Mouse (Mus musculus): ENCODE data around the gene Ooep. TPM values are rescaled to one million over a fixed set of nuclear protein-coding genes. Genes with fewer than 3 reads are reported as not detected.
A peak's percentile ranks its signal among the peaks of the same experiment; 100 is the strongest.
"Not testable (repeated sequence)": the region's sequence is repeated elsewhere in the genome, so short reads cannot be mapped to it uniquely, and the experiment has no call there.

The Ooep gene
- total RNA-seq, 2 experiments from 2014 or later = not detected

DNA sequence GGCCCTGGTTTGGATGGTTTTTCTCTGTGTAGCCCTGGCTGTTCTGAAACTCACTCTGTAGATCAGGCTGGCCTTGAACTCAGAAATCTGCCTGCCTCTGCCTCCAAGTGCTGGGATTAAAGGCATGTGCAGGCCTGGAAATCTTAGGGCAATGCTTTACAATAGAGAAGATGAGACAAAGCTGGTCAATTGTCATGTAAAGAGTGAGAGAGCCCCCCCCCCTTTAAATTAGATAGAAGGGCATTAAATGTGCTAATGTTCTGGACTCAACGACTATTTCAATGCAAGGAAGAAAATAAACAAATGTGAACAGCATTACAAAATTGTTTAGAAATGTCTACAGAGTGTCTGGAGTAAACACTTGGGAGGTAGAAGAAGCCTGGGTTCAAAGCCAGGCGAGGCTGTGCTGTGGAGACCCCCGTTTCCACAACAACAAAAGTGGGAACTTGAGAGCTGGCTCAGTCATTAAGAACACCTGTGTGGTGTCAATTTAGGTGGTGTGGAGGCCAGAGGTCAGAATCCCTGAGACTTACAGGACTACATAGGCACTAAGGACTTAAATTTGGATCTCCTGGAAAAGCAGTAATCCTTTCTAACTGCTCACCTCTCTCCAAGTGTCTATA is 9.7 kb downstream of the Ooep start:
- ATAC-seq (replicated peaks; ENCODE audit: low FRiP score, poor library complexity, severe bottlenecking) = no peak

DNA sequence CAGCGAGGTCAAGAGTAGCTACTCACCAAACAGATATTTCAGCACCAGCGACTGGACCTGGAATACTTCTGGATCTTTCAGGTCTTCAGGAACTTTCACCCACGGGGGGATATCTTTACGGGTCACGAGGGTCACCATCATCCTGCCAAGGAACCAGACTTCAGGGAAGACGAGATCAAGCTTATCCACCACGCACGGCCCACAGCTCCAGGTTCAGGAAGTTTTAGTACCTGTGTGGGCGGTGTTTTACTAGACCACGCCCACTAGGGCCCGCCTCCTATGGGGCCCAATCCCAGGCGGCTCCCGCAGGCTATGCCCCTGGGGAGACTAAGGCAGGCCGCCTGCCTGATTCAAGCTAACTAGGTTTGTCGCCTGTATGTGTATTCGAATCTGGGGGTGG is 10.6 kb downstream of the Ooep start, which contains the start of gene Dppa5a:
Dppa5a (minus strand) TSS at position 219 of the 400 bp plus-strand sequence.
- not testable (repeated sequence) for ATAC-seq (replicated peaks; ENCODE audit: low FRiP score, poor library complexity, severe bottlenecking)

DNA sequence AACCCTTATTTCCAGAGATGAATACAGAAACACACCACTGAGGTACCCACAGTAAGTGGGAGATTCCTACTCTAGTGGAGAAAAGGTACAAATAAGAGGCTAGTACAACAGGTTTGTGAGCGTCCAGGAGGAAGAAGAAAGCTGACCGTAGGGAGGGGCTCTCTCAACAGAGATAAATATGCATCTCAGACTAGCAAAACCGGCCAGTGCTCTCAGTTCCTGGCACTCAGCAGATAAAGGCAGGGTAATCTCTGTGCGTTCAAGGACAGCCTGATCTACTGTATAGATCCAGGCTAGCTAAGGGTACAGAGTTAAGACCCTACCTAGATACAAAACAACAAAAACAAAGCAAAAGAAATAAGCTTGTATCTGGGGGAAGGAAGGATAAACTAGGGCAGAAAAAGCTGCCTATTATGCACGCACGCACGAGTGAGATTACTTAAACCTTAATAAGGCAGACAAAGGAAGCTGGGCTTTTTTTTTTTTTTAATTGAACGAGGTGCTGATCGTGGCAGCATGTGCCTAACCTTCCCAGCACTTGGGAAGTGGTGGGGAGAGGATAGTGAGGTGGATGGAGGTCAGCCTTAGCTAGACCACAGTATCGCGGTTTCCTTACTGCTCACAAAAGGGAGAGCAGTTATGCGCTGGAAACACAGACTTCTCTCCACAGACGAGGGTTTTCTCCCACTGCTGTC is 12.5 kb downstream of the Ooep start:
- ATAC-seq (replicated peaks; ENCODE audit: low FRiP score, poor library complexity, severe bottlenecking) = no peak

DNA sequence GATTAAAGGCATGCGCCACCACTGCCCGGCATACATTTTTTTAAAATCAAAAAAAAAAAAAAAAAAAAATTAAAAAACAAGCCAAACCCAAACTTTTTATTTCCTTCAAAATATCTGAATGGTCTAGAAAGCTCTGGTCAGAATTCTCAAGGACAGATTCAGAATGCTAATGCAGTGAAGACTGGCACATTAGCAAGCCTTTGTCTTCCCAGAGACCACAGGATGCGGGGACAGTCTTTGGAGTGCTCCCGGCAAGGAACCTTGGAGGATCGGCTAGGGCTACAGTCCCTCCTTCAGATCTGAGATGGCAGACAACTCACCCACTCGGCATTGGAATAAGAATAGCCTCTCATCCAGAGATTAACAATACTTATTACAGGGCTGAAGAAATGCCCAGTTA is 13.8 kb downstream of the Ooep start:
- no peak for ATAC-seq (replicated peaks; ENCODE audit: low FRiP score, poor library complexity, severe bottlenecking)

DNA sequence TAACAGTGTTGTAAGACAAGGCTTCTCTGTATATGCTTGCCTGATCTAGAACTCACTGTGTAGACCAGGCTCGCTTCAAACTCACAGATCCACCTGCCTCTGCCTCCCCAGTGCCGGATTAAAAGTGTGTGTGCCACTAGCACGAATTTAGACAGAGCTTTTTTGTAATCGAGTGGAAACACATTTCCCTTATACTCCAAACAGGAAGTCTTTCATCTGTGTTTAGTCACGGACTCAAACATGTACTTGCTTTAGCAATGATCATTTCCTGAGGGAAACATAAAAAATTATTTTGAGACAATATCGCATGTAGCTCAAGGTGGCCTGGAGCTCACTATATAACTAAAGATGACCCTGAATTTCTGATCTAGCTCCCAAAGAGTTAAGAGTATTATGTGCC is 15.2 kb downstream of the Ooep start:
- ATAC-seq (replicated peaks; ENCODE audit: low FRiP score, poor library complexity, severe bottlenecking) = no peak

DNA sequence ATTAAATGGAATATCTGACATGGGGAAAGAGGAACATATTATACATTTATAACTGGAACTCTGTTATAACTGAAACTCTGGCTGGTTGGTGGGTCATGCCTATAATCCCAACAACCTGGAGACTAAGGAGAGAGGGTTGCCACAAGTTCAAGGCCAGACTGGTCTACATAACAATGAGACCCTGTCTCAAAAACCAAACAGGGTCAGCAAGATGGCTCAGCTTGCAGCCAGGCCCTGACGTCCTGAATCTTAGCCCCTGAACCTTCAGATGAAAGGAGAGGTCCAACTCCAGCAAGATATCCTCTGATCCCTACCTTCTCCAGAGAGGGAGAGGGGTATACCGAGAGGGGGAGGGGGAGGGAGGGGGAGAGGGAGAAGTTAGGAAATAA is 18.0 kb downstream of the Ooep start:
- ATAC-seq (replicated peaks; ENCODE audit: low FRiP score, poor library complexity, severe bottlenecking) = no peak

DNA sequence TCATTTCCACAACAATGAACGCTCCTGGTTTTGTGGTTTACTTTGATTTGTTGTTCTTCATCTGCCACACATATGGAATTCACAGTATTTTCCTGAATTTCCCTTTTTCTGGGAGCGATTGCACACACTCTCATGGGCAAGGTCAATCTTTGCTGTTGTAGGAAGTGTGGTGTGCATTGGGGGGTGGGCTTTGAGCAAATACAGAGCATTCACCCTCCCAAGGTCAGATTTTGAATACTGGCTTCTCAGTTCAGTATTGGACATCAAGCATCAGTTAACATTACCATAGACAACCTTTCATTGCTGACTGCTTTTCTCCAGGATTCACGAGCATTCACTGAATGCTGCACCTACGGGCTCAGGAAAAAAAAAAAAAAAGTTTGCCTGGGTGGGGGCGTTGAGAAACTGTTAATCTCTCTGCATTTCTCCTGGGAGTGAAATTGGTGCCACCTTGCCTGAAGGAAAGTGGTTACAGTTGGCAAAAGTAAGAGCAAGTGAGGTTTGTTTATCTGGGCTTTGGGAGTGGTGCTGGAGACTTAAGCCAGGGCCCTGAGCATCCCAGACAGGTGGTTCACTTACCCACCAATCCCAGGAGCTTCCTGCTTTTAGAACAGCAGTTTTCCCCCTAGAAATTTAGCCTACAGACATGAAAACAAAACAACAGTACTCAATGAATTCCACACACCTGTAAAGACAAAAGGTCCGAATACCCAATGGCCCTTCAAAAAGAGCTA is 18.6 kb downstream of the Ooep start:
- no peak for ATAC-seq (replicated peaks; ENCODE audit: low FRiP score, poor library complexity, severe bottlenecking)

DNA sequence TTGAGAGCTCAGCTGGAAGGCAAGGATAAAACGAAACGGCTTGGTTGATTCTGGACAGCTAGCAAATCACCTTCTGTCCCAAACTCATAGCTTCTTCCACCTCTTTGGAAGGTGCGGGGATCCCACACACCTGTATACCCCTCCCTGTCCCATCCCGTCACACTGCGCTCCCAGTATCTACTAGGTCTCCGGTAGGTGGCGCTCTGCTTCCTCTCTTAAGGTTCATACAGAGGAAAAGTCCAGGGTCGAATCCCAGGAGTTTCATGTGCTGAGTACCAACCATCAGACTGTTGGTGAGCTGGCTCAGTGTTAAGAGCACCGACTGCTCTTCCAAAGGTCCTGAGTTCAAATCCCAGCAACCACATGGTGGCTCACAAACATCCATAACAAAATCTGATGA is 20.5 kb downstream of the Ooep start:
- peak; percentile 72 for ATAC-seq (replicated peaks; ENCODE audit: low FRiP score, poor library complexity, severe bottlenecking)

DNA sequence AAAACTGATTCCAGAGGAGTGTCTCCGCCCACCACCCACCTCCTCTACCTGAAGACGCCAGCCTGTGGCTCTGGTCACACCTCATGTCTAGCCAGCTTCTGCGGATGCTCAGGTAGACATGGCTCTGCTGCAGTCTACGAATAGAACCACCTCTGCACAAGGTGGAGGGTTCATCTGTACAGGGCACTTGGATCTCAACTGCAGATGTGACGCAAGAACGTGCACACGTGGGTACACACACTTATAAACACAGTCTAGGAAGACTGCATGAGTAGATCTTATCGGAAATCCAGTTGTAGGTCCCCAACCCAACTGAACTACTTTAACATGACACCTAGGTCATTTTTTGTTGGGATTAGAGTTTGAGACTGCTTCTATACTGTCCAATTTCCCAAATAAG is 22.9 kb downstream of the Ooep start, which contains the start of gene Gsta2:
Gsta2 (minus strand) TSS at position 178 of the 400 bp plus-strand sequence.
- ATAC-seq (replicated peaks; ENCODE audit: low FRiP score, poor library complexity, severe bottlenecking) = no peak

DNA sequence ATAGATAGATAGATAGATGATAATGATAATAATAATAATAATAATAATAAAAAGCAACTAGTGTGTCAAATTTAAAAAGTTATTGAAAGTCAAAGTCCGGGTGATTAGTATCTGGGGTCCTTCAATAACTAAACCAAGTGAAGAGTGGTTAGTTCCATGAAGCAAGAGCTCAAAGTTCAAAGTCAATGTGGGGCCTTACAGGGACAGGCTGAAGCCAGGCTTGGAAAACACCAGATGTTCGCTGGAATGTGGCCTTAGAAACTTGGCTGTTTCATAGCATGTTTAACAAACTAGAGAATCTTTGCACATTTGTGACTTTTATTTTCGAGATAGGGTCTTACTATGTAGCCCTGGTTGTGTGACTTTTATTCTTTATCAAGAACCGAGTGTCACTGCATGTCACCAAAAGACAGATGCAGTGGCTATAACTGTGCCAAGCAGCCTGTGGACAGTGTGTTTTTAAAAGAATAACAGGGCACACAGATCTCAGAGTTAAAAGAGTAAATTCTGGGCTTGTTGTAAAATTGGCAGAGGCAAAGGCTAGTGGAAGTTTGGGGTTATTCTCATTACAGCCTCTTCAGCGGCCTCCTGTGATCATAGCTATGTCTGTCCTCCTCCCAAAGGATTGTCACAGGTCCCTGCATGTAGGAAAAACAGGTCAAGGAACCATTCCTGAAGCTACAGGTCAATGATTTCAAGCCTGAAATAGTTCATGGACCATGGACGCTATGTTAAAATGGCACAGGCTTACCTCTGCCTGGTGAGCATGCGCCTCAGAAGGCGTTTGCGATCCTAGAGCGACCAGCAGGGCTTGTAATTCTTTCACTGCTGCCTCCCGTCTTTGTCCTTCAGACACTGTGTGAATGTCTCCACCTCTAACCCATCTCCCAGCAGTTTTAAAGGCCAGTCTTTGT is 23.6 kb downstream of the Ooep start:
- no peak for ATAC-seq (replicated peaks; ENCODE audit: low FRiP score, poor library complexity, severe bottlenecking)

DNA sequence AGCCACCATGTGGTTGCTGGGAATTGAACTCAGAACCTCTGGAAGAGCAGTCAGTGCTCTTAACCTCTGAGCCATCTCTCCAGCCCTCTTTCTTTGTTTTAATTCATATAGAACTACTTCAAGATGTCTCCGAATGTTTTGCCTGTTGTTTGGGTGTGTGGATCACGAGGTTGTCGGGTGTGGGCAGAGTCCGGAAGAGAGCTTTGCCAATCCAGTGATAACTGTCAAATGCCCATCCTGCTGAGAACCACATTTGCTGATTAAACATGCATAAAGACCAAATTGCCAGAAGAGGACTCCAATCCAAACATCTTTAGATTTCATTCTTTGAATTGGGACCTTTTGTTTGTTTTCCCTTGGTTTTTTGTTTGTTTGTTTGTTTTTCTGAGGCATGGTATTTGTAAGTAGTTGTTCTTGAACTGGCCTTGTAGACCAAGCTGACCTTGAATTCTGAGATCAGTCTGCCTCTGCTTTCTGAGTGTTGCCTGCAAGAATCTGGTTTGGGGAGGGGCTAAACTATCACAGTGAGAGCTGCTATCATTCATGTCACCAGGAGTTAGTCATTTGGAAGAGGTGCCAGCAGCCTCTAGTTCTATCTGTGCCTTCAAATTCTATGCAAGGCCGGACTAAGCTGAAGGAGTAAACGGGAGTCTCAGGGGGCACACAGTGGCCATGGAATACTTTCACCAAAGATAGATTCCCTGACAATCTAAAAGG is 26.9 kb downstream of the Ooep start:
- no peak for ATAC-seq (replicated peaks; ENCODE audit: low FRiP score, poor library complexity, severe bottlenecking)

DNA sequence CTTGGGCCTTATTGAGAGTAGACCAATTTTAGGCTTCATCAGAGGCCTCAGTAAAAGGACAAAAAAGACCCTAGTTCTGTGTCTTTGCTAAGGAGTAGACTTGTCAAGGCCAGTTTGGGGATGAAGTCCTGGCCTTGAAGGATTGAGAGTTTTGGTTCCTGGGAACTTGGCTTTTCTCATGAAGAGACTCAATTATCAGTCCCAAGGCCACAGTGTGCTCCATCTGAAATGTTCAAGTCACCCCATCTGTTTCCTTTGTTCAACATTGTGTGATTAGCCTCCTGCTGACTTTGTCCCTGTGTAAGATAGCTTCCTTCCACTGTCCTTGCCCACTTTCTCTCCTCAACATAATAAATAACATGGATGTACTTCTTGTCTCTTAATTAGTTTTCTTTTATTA is 28.5 kb downstream of the Ooep start:
- ATAC-seq (replicated peaks; ENCODE audit: low FRiP score, poor library complexity, severe bottlenecking) = not testable (repeated sequence)

DNA sequence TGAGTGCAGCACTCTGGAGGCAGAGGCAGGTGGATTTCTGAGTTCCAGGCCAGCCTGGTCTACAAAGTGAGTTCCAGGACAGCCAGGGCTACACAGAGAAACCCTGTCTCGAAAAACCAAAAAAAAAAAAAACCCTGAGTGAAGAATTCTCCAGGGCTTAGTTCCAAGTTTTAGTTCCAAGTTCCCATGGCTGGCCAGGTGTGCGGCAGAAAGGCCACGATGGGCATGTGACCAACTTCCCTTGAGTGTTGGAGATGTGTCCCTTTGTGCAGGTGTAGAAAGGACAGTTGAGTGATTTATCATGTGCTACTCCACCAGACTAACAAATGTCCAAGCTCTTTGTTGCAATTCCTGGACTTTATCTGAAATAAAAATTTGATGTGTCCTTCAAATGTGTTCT is 29.4 kb downstream of the Ooep start:
- ATAC-seq (replicated peaks; ENCODE audit: low FRiP score, poor library complexity, severe bottlenecking) = not testable (repeated sequence)

DNA sequence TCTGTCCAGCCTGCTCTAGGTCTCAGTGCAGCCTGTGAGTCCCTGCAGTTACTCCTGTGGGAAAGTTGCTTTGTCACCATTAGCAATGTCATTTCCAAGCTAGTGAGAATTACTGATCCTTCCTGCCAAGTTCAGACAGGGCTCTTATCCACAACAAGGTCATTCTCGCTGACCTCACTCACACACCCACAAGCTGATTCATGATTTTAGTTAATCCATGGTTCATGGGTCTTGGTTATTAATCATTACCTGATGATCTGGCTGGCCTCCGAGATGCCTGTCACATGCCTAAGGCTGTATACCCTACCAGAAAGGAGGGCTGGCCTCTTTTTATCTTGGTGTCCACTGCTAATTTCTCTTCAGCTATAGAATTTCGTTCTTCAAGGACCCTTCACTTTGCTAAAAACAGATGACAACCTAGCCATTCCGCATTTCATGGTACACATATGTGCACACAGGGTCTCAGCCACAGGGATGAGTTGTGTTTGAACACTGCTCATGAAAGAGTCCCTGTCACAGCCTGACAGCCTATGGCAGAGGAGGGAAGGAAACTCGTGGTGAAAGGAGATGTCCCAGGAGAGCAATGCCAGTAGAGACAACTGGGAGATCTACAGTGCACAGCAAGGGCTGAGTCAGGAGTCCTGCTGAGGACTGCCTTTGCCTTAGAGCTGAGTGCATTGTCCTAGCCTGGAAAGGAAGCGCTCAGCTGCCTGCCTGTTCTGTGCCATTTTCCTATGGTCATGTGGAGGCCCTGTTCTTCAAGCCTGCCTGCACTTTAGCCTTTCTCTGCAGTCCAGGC is 30.1 kb downstream of the Ooep start:
- ATAC-seq (replicated peaks; ENCODE audit: low FRiP score, poor library complexity, severe bottlenecking) = not testable (repeated sequence)

DNA sequence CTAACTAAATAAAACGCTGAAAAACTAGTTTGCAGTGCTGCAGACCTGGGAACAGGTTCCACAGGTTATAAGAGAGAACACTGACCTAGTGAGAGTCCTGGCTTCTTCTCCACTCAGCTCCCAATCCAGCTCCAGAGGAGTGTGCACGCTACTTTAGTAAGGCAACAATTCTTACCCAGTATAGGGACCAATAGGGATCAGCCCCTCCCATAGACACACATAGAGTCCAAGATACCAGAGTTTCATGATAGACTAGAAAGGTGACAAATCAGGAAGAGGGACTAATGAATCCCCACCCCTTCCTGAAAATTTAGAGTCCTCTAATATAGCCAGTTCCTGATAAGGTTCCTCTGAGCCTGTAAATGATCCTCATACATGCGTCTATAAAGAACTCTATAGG is 31.5 kb downstream of the Ooep start:
- no peak for ATAC-seq (replicated peaks; ENCODE audit: low FRiP score, poor library complexity, severe bottlenecking)

DNA sequence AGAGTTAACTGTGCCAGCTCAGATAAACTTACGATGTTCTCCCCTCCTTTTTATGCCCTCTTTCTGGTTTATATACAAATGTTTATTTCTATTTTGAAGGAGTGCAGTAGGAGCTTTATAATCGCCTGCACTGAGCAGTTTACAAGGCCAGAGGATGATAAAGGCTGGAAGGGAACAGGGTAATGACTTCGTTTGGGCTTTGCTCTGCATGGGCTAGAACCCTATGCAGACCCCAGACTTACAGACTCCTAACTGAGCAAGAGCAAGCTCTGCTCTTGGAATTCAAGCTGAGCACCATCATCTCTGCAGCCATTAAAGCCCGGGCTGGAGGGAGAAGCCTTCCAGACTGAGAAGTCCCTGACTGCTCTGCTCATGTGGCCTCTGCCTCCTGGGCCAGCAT is 33.3 kb downstream of the Ooep start:
- ATAC-seq (replicated peaks; ENCODE audit: low FRiP score, poor library complexity, severe bottlenecking) = not testable (repeated sequence)

DNA sequence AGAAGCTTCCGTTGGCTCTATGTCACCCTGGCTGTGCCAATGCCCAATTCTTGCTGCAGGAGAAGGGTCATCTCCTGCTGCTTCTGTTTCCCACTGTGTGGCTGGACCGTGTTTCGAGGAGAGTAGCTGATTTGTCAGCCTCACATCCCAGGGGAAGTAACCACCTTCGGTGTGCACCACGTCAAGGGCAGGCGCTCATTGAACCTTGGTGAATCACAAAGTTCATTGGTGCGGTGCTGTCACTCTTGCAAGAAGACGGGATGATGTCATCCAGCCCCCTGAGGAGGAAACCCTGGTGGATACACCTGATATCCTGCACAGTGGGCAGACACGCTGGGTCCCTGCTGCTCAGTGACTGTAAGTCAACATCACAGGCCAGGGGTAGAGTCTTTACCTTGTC is 35.5 kb downstream of the Ooep start:
- not testable (repeated sequence) for ATAC-seq (replicated peaks; ENCODE audit: low FRiP score, poor library complexity, severe bottlenecking)

DNA sequence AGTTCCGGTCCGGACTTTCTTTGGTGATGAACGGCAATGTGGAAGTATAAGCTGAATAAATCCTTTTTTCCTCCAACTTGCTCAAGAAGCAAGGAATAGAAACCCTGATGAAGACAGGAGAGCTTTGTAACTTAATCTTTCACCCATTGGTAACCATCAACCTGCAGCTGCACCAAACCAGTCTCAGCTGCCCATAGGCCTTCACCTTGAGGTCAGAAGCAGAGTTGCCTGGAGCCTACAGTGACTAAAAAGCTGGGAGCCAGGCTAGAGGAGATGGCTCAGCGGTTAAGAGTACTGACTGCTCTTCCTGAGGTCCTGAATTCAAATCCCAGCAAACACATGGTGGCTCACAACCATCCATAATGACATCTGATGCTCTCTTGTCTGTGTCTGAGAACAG is 36.0 kb downstream of the Ooep start:
- not testable (repeated sequence) for ATAC-seq (replicated peaks; ENCODE audit: low FRiP score, poor library complexity, severe bottlenecking)
